Mouse (Mus musculus): ENCODE data around the gene Plppr3.

Plppr3 gene

DNA sequence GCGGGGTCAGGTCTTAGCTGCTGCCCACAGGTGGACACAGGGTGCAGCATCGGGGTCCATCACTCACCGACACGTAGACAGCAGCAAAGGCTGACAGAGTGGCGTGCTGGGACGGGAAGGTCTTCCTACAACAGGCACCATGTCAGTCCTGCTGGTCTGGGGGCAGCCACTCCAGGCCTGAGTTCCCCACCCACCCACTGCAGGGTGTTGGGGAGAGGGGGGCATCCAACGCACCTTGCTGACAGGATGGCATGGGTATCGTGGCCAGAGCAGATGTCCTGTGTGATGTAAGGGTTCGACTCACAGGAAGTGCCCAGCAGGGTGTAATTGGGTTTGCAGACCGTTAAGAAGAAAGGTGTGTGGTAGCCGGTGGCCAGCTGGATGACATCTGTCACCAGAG lies 7.8 kb downstream of the Plppr3 start:
- DNase-seq (ENCODE audit: low spot score in 2 of 2), result no peak

- DNase-seq (ENCODE audit: low spot score in 2 of 2), result no peak
These were observed 8.6 kb downstream of the Plppr3 start for GRCm38 (mm10) chr10:79865801-79866295.

DNA sequence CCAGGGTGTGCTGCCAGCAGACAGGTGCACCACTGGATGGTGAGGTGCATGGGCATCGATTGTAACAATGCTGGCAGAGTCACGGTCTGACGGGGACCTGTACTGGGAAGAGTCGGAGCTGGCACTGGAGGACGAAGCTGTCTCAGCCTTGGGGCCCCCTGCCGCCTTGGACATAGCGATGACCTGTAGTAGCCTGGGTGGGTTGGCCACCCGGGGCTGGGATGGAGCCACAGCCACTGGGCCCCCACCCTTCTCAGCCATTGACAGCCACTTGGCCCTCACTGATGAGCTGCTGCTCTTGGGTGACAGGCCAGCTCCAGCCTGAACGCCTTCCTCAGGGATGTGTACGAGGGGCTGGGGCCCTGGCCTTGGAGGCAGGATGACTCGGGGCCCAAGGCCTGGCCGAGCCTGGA lies 9.2 kb downstream of the Plppr3 start:
- DNase-seq (ENCODE audit: low spot score in 2 of 2), result no peak

- no peak for DNase-seq (ENCODE audit: low spot score in 2 of 2)
These were observed 9.9 kb downstream of the Plppr3 start for GRCm38 (mm10) chr10:79864351-79865188.

- no peak for DNase-seq (ENCODE audit: low spot score in 2 of 2)
These were observed 11.5 kb downstream of the Plppr3 start for GRCm38 (mm10) chr10:79862925-79863324.

DNA sequence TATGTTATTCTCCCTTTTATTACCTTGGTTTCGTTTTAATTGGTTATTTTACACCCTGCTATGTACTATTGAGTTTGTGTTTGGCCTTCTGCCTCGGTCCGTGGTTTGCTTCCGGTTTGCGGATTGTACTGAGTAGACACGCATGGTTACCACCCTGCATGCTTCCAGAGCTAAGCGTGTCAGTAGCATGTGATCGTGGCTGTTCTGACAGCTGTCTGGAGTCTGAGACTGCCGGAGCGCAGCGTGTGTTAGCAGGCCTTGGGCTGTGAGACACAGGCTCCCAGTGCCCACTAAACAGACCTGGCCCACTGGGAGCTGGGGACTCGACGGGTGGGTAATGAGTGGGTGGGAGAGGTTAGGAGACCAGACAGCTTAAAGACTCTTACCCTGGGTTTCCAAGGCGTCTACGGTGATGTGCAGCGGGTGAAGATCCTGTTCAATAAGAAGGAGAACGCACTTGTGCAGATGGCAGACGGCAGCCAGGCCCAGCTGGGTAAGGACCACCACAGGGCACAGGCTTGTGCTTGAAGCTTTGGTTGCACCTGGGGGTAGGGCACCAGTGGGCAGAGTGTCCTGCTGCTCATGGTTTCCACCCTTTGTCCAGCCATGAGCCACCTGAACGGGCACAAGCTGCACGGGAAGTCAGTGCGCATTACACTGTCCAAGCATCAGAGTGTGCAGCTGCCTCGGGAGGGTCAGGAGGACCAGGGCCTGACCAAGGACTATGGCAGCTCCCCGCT lies 12.2 kb downstream of the Plppr3 start:
- DNase-seq (ENCODE audit: low spot score in 2 of 2), result no peak

GRCm38 (mm10) chr10:79861230-79862048 lies 13.0 kb downstream of the Plppr3 start:
- no peak for DNase-seq (ENCODE audit: low spot score in 2 of 2)

- no peak for DNase-seq (ENCODE audit: low spot score in 2 of 2)
These were observed 14.1 kb downstream of the Plppr3 start for GRCm38 (mm10) chr10:79860079-79860911.

DNA sequence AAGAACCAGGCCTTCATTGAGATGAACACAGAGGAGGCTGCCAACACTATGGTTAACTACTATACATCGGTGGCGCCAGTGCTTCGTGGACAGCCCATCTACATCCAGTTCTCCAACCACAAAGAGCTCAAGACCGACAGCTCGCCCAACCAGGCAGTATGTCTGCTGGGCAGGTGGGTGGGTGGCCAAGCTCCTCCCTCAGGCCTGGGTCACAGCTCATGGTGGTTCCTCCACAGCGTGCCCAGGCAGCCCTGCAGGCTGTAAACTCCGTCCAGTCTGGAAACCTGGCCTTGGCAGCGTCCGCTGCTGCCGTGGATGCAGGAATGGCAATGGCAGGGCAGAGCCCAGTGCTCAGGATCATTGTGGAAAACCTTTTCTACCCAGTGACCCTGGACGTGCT lies 15.3 kb downstream of the Plppr3 start:
- no peak for DNase-seq (ENCODE audit: low spot score in 2 of 2)

GRCm38 (mm10) chr10:79858416-79859074 lies 15.9 kb downstream of the Plppr3 start:
- DNase-seq (ENCODE audit: low spot score in 2 of 2), result peak in 1 of 2 experiments; percentile 86

DNA sequence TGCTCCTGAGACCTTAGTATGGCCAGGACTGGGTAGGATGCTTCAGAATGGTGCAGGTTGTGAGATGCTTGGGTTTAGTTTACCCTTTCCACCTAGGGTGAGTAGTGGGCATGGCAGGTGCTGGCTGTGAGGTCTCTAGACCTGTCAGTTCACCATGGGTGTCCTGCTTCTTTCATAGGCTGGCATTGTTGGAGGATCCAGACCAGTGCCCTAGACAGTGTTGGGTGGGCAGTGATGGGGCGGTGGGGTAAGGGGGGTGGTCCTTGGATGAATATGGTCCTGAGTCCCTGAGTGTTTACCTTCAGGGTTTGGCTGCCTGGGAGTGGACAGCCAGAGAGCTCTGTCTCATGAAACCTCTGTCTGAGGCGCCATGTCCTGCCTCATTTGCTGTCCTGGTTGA lies 16.5 kb downstream of the Plppr3 start:
- DNase-seq (ENCODE audit: low spot score in 2 of 2), result no peak

GRCm38 (mm10) chr10:79857452-79857811 lies 17.0 kb downstream of the Plppr3 start:
- peak in 1 of 2 experiments; percentile 46 for DNase-seq (ENCODE audit: low spot score in 2 of 2)

DNA sequence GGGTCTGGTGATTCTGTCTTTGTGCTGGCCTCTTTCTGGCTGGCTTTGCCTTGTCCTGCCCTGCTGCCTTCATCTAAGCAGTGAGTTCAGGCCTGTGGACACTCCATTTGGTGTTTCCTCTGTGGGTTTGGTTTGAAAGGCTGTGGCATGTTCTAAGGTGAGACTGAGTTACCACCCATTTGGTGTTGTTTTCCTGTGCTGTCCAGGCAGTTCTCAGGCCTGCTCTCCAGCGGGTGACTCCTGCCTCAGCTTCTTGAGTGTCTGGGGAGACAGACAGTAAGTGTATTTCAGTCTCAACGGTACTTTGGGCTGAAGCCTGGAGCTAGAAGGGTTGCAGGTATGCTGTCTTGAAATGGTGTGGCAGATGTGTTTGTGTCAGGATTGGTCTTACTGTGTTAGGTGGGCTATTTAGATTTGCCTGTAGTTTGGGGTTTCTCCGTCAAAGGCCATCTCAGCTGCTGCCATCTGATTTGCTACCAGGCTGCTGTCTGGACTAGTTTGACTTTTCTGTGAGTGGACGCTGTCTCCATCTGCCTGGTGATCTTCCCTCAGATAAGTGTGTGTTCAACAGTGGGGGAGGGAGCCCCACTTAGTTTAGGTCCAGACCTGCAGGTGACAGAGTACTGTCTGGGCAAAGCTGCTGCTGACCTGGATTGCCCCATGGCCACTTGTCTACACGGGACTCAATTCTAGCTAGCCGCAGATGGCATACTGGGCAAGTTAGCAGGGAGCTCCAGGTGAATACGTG lies 17.6 kb downstream of the Plppr3 start:
- no peak for DNase-seq (ENCODE audit: low spot score in 2 of 2)

GRCm38 (mm10) chr10:79856280-79856679 lies 18.2 kb downstream of the Plppr3 start:
- no peak for DNase-seq (ENCODE audit: low spot score in 2 of 2)

- no peak for DNase-seq (ENCODE audit: low spot score in 2 of 2)
These were observed 18.8 kb downstream of the Plppr3 start for GRCm38 (mm10) chr10:79855558-79856184.

DNA sequence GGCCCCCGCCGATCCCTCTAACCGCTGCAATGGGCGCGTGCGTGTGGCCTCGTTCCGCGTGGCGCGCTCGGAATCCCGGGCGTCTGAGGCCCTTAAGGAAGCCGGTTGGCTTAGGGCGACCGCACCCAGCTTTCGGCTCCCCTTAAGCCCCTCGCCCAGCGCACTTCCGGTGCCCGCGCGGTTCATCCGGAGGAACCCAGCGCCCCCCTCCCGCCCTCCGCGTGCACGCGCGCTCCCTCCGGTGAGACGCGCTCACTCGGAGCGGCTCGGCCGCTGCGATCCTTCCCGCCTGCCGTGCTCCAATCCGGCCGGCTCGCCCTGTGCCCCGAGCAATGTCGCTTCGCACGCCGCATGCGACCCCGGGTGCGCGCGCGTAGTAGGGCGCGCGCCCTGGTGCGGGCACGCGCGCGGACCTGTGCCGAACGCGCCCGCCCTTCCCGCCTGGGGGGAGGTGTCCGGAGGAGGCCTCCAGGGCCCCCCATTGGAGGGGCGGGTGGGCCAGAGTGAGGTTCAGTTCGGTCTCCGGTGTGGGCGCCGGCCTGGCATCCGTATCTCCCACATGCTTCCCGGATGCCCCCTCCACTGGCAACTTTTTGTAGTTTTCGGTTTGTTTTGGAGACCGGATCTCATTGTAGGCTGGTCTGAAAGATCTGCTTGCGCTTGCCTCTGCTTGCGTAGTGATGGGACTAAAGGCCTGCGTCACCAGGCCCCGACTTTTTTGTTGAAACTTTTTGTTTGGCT lies 19.5 kb downstream of the Plppr3 start:
- peak in 1 of 2 experiments; percentile 75 for DNase-seq (ENCODE audit: low spot score in 2 of 2)

DNA sequence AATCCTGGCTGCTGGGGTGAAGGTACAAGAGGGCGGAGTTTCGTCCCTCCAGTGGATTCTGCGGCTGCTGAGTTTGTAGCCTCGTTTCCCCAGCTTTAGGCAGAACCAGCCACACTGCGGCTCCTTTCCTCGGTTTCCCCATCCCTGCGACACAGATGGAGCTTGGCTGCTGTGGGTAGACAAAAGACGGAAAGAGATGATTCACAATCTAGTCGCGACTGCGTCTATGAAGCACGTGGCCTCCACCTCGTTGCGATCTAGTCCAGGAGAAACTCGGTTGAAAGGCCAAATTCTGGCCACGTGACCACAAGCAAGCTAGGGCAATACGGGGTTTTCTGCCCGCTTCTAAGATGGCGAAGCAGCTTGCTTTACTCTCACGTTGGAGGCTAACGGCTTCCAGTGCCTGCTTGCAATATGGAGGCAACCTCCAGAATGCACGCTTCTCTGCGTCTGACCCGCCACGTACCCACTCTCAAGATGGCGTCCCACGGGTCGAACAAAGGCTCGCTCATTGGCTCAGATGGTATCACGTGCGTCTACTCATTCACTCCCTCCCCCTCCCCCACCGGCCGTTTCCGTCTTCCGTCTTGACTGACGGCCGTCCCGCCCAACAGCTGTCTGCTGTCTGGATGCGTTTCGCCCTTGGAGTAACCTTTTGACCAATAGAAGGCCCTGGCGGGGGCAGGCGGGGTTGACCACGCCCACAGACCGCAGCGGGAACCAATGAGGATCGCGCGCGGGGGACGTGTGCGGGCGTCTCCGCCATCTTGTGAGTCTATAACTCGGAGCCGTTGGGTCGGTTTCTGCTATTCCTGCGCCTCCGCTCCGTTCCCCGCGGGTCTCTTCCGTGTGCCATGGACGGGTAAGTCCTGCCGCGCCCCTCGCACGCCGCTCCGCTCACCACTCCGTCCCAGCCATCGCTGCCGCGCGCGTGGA lies 20.3 kb downstream of the Plppr3 start, which contains the start of gene Ptbp1:
TSS of gene Ptbp1 (plus strand) at position 568 of the 936 bp plus-strand sequence.
- DNase-seq (ENCODE audit: low spot score in 2 of 2), result peak; percentile 98 to 100
